Mouse (Mus musculus) heart, embryonic 13.5 days (tissue): Measurements from ENCODE around the gene Lage3. TPM values are rescaled to one million over a fixed set of nuclear protein-coding genes. Genes with fewer than 3 reads are reported as not detected.
"Not testable (repeated sequence)": the region's sequence is repeated elsewhere in the genome, so short reads cannot be mapped to it uniquely, and the experiment has no call there.

Source experiments
- ATAC-seq: fragments of 200-750 bp; cut with Nextera tagmentation; 2 replicates; pipeline ENCODE4 v1.8.0; 2017; ENCODE audit warnings: moderate TSS enrichment; ENCODE audit not compliant: insufficient number of reproducible peaks, low FRiP score, low TSS enrichment; ENCODE audit errors: extremely low read depth
- H3K27ac ChIP-seq: fragments of 300-500 bp; sonication (generic); replicated peaks from 2 replicates; pipeline ENCODE4 v1.5.1; 2015; ENCODE audit warnings: moderate library complexity, mild to moderate bottlenecking, inconsistent platforms
- H3K27me3 ChIP-seq: fragments of 300-500 bp; sonication (generic); replicated peaks from 2 replicates; pipeline ENCODE4 v1.6.1; 2015; ENCODE audit warnings: mild to moderate bottlenecking, inconsistent platforms
- H3K36me3 ChIP-seq: fragments of 300-500 bp; sonication (generic); 2 replicates; pipeline ENCODE4 v1.6.1; 2015; ENCODE audit warnings: mild to moderate bottlenecking, inconsistent platforms
- H3K4me1 ChIP-seq: fragments of 300-500 bp; sonication (generic); 2 replicates; pipeline ENCODE4 v1.6.1; 2015; ENCODE audit warnings: inconsistent platforms
- H3K4me2 ChIP-seq: fragments of 300-500 bp; sonication (generic); 2 replicates; pipeline ENCODE4 v1.6.1; 2015; ENCODE audit warnings: inconsistent platforms, mild to moderate bottlenecking, moderate library complexity
- H3K4me3 ChIP-seq: fragments of 300-500 bp; sonication (generic); 2 replicates; pipeline ENCODE4 v1.5.1; 2015; ENCODE audit warnings: moderate library complexity, mild to moderate bottlenecking, inconsistent platforms
- H3K9ac ChIP-seq: fragments of 300-500 bp; sonication (generic); 2 replicates; pipeline ENCODE4 v1.6.1; 2015; ENCODE audit warnings: inconsistent platforms, mild to moderate bottlenecking, moderate library complexity
- H3K9me3 ChIP-seq: fragments of 300-500 bp; sonication (generic); 2 replicates; pipeline ENCODE4 v1.6.1; 2016; ENCODE audit warnings: inconsistent platforms
- WGBS: fragments of 180-500 bp; shearing (Covaris S2); methylation state at CpG from one replicate; pipeline ENCODE4 v1.1.7; 2015; ENCODE audit warnings: mixed read lengths; 5-methylcytosine and 5-hydroxymethylcytosine counted together
- polyA plus RNA-seq: library from polyadenylated mRNA; unstranded; fragments of >200 nt; fragmentation: Nextera tagmentation; extraction: Ambion mirVana; gene quantifications from 2 replicates; pipeline ENCODE4 v1.2.1, GENCODE M21; 2015

Gene Lage3
- polyA plus RNA-seq = 90.1 and 98.3 TPM in 2 replicates

- Histone ChIP-seq H3K9ac (peak within 1 kb of the TSS; percentile 84), H3K27me3 (no peaks in the 10 kb centered on the region), H3K4me2 (peak within 1 kb of the TSS; percentile 71), H3K27ac (peak within 1 kb of the TSS; percentile 56), H3K4me1 (no peaks in the 10 kb centered on the region), H3K4me3 (peak within 1 kb of the TSS; percentile 59), H3K36me3 (no peaks in the 10 kb centered on the region), H3K9me3 (no peaks in the 10 kb centered on the region)
- ATAC-seq = peak; percentile 37; the same call in 1 of the 2 replicates
- WGBS = 10% methylated on average over 6 of the region's 22 CpGs
Measured at GRCm38 (mm10) chrX:74353467-74353770, at the start of gene Lage3. Lage3 (minus strand) TSS chrX:74353618.

GRCm38 (mm10) chrX:74400136-74400535 is 46.7 kb upstream of the Lage3 start:
- Histone ChIP-seq H3K36me3 (no peaks in the 10 kb centered on the region), H3K27me3 (no peaks in the 10 kb centered on the region), H3K4me3 (no peak overlapping the region), H3K4me1 (no peaks in the 10 kb centered on the region), H3K9me3 (no peaks in the 10 kb centered on the region), H3K9ac (no peak overlapping the region), H3K27ac (no peak overlapping the region), H3K4me2 (no peak overlapping the region)
- WGBS = 80% methylated on average over 3 of the region's 3 CpGs
- no peak for ATAC-seq

- 0 out of 2 replicates have a peak, but pooled peaks cover 9% of the 10 kb centered on the region for H3K4me1 ChIP-seq
- no peaks in the 10 kb centered on the region for H3K36me3 ChIP-seq
- peak within 1 kb of the TSS; percentile 87 for H3K27ac ChIP-seq
- H3K27me3 ChIP-seq = no peaks in the 10 kb centered on the region
- H3K9ac ChIP-seq = peak within 1 kb of the TSS; percentile 88
- H3K4me2 ChIP-seq = peak within 1 kb of the TSS; percentile 75
- 12% methylated on average over 30 of the region's 30 CpGs for WGBS
- H3K4me3 ChIP-seq = peak within 1 kb of the TSS; percentile 64
- H3K9me3 ChIP-seq = no peaks in the 10 kb centered on the region
- peak; percentile 100 for ATAC-seq
Measured at GRCm38 (mm10) chrX:74392535-74393443, 39.4 kb upstream of the Lage3 start, which contains the start of the genes Fam3a and Ikbkg. Fam3a (minus strand) TSS chrX:74393272. Ikbkg (plus strand) TSS chrX:74393290.

- H3K4me3 ChIP-seq = no peak overlapping the region
- no peak overlapping the region for H3K27ac ChIP-seq
- ATAC-seq = no peak
- no peaks in the 10 kb centered on the region for H3K27me3 ChIP-seq
- peaks cover 24% of the 10 kb centered on the region; the same call in 1 of the 2 replicates for H3K36me3 ChIP-seq
- no peak overlapping the region for H3K9ac ChIP-seq
- H3K4me2 ChIP-seq = no peak overlapping the region
- no peaks in the 10 kb centered on the region for H3K9me3 ChIP-seq
- H3K4me1 ChIP-seq = 0 out of 2 replicates have a peak, but pooled peaks cover 5% of the 10 kb centered on the region
Measured at GRCm38 (mm10) chrX:74388153-74388552, 34.7 kb upstream of the Lage3 start.

- Histone ChIP-seq H3K4me3 (no peak overlapping the region), H3K27me3 (no peaks in the 10 kb centered on the region), H3K4me1 (no peaks in the 10 kb centered on the region), H3K9me3 (no peaks in the 10 kb centered on the region), H3K9ac (no peak overlapping the region), H3K36me3 (peaks cover 24% of the 10 kb centered on the region; the same call in 1 of the 2 replicates), H3K27ac (no peak overlapping the region), H3K4me2 (no peak overlapping the region)
- 71% methylated on average over 2 of the region's 2 CpGs for WGBS
- no peak for ATAC-seq
Measured at GRCm38 (mm10) chrX:74384451-74384850, 31.0 kb upstream of the Lage3 start.

- ATAC-seq = peak; percentile 88
- H3K9ac ChIP-seq = peak within 1 kb of the TSS; percentile 80
- peaks cover 9% of the 10 kb centered on the region; the same call in 1 of the 2 replicates for H3K4me1 ChIP-seq
- H3K27ac ChIP-seq = no peak within 1 kb of the TSS
- H3K36me3 ChIP-seq = peaks cover 9% of the 10 kb centered on the region; the same call in 1 of the 2 replicates
- no peaks in the 10 kb centered on the region for H3K27me3 ChIP-seq
- WGBS = 14% methylated on average over 32 of the region's 32 CpGs
- peak within 1 kb of the TSS; percentile 59 for H3K4me3 ChIP-seq
- no peaks in the 10 kb centered on the region for H3K9me3 ChIP-seq
- peak within 1 kb of the TSS; percentile 74 for H3K4me2 ChIP-seq
Measured at GRCm38 (mm10) chrX:74372888-74373549, 19.6 kb upstream of the Lage3 start, which contains the start of the genes Ubl4a and Slc10a3. Ubl4a (minus strand) TSS chrX:74373218. Slc10a3 (minus strand) TSS chrX:74373349.

- H3K27ac ChIP-seq = peak overlapping the region; percentile 79
- 10% methylated on average over 42 of the region's 49 CpGs for WGBS
- peak overlapping the region; percentile 90 for H3K9ac ChIP-seq
- H3K36me3 ChIP-seq = peaks cover 23% of the 10 kb centered on the region
- no peaks in the 10 kb centered on the region for H3K9me3 ChIP-seq
- peak overlapping the region; percentile 75 for H3K4me2 ChIP-seq
- peak overlapping the region; percentile 71 for H3K4me3 ChIP-seq
- peak; percentile 48 for ATAC-seq
- H3K27me3 ChIP-seq = no peaks in the 10 kb centered on the region
- H3K4me1 ChIP-seq = peaks cover 18% of the 10 kb centered on the region
Measured at GRCm38 (mm10) chrX:74368209-74368909, 14.9 kb upstream of the Lage3 start.

- peak overlapping the region; percentile 75 for H3K4me2 ChIP-seq
- H3K4me3 ChIP-seq = peak overlapping the region; percentile 71
- H3K4me1 ChIP-seq = peaks cover 16% of the 10 kb centered on the region
- H3K27ac ChIP-seq = peak overlapping the region; percentile 79; the same call in 1 of the 2 replicates
- no peaks in the 10 kb centered on the region for H3K27me3 ChIP-seq
- 54% methylated on average over 10 of the region's 10 CpGs for WGBS
- H3K9ac ChIP-seq = peak overlapping the region; percentile 90
- H3K36me3 ChIP-seq = peaks cover 23% of the 10 kb centered on the region
- H3K9me3 ChIP-seq = no peaks in the 10 kb centered on the region
- ATAC-seq = no peak
Measured at GRCm38 (mm10) chrX:74367512-74367911, 14.1 kb upstream of the Lage3 start.

GRCm38 (mm10) chrX:74359171-74359570 is 5.8 kb upstream of the Lage3 start:
- Histone ChIP-seq H3K27ac (no peak overlapping the region), H3K4me1 (no peaks in the 10 kb centered on the region), H3K4me3 (no peak overlapping the region), H3K9ac (no peak overlapping the region), H3K27me3 (no peaks in the 10 kb centered on the region; the same call in 1 of the 2 replicates), H3K36me3 (no peaks in the 10 kb centered on the region), H3K9me3 (no peaks in the 10 kb centered on the region), H3K4me2 (no peak overlapping the region)
- no peak for ATAC-seq
- WGBS = 41% methylated on average over 11 of the region's 11 CpGs

- H3K9ac ChIP-seq, ATAC-seq, H3K4me1 ChIP-seq, H3K27ac ChIP-seq, H3K4me3 ChIP-seq, H3K36me3 ChIP-seq, H3K4me2 ChIP-seq, H3K27me3 ChIP-seq, H3K9me3 ChIP-seq: not testable (repeated sequence)
- WGBS = 83% methylated on average over 3 of the region's 3 CpGs
Measured at GRCm38 (mm10) chrX:74357069-74357468, 3.7 kb upstream of the Lage3 start.
